Mouse (Mus musculus): Measurements from ENCODE around the gene Coasy. TPM values are rescaled to one million over a fixed set of nuclear protein-coding genes. Genes with fewer than 3 reads are reported as not detected.

The Coasy gene
- 18.1 and 18.4 TPM in 2 replicates for polyA plus RNA-seq (2015; fragmentation: Nextera tagmentation; extraction: Ambion mirVana)

DNA sequence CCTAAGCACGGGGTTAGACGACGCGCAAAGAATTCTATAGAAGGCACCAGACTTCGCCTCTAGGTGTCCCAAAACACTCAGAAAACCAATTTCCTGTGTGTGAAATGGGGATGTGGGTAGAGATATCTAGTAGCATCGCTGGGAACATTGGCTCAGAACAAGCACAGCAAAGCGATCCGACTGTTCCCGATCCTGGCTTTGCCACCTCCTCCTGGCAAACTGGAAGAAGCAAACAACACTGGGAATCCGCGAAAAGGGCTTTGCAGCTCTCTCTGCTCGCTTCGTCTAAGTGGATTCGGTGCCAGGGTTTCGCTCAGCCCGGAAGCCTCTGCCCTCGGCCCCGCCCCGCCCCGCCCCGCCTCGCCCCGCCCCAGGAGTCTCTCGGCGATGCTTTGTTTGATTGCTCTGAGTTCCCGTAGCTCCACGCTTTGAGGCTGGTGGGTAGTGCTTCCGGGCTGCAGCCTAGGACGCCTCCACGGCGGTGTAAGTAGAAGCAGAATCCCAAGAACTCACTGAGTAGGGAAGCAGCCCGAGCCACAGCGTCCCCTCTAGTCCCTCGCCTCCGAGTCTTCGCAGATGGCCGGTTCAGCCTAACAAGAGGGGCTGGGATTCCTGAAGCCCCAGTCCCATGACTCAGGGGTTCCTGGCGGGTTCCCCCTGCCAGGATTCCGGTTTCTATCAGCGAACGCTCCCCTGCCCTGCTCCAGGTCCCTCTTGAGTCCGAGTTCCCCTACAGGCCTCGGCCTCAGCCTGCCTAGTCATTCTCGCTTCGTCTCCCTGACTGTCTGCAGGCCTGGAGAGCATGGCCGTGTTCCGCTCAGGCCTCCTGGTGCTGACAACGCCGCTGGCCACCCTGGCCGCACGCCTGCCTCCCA lies at the start of gene Coasy:
Coasy (plus strand) TSS at position 358 of the 875 bp plus-strand sequence.

DNA sequence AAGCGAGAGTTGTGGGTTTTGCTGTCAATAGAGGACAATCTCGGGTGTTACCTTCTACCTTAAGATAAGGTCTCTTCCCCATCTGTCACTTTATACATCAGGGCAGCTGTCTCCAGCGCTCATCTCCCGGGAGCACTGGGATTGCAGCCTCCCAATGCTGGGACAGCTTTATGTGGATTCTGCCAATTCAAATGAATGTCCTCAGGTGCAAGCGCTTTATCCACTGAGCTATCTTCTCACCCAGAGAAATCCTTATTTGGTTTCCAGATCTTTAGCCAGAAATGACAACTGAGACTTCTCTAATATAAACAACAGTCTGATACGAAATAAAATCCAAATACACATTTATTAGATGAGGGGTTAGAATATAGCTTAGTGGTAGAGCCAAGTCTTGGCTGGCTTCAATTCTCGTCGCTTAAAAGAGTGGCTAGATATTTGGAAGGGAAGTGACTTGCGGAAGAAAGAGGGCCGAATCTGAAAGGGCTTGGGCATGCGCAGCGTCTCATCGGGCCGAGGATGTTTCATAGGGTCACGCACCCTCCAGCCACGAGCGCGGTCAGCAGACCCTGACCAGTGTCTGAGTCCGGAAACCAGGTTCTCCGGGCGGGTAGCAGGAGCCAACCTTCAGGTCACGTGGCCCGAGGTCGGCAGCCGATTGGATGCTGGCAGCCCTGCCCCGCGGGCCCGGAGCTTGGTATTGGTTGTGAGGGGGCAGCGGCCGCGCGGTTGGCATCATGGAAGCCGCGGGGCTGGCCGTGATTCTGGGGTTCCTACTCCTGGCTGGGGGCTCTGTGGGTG lies 12.8 kb upstream of the Coasy start, which contains the start of gene Naglu:
Naglu (plus strand) TSS at position 622 of the 798 bp plus-strand sequence.

DNA sequence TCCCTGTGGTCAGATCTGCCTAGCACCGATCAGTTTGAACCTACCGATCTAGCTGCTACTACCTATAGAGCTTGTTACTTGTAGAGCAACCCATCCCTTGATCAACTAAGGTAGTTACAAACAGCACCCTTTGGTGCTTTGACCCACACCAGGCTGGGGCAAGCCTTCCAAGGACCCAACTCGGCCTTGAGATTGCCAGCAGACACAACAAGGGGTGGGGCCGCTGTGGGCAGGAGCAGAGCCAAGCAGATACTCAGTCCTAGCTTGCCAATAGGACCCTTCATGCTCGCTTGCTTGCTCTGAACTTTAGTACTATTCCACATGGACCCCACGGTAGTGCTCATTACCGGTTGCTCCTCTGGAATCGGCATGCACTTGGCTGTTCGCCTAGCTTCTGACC lies 4.2 kb upstream of the Coasy start, which contains the start of gene Hsd17b1:
Hsd17b1 (plus strand) TSS at position 291 of the 400 bp plus-strand sequence.

DNA sequence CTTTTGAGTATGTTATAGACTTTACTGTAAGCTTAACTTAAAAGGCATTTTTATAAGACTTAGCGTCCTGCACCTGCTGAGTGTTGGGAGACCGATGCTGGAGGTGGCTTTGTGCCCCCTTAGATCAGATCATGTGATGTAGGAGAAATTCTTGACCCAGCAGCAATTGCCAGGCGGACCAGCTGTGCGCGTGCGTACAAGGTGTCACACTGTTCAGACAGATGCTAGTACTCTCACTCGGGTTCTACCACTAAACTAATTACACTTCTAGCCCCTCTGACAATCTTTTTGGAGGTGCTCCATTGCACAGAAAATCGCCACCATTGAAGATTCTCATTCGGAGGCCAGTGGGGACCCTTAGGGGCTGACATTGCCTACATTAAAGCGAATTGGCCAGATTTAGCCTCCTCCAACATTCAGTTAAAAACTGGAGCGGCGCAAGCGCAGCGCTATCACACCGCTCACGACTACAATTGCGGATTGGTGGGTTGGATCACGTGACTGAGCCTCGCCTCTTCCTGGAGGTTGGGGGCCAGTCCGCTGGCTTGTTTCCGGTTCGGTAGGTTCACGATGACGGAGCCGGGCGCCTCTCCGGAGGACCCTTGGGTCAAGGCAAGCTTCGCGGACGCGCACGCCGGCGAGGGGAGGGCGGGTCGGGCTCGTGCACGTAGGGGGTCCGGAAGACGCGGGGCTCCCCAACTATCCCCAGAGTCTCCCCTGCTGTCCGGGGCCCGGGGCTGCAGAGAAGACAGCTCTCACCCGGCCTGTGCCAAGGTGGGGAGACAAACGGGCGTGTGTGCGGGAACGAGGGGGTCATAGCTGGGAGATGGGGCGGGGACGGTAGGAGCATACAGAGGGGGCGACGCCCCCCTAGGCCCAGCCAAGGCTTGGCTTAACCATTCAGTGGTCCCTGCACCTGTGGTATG lies 4.7 kb downstream of the Coasy start, which contains the start of gene Mlx:
Mlx (plus strand) TSS at position 522 of the 926 bp plus-strand sequence.

DNA sequence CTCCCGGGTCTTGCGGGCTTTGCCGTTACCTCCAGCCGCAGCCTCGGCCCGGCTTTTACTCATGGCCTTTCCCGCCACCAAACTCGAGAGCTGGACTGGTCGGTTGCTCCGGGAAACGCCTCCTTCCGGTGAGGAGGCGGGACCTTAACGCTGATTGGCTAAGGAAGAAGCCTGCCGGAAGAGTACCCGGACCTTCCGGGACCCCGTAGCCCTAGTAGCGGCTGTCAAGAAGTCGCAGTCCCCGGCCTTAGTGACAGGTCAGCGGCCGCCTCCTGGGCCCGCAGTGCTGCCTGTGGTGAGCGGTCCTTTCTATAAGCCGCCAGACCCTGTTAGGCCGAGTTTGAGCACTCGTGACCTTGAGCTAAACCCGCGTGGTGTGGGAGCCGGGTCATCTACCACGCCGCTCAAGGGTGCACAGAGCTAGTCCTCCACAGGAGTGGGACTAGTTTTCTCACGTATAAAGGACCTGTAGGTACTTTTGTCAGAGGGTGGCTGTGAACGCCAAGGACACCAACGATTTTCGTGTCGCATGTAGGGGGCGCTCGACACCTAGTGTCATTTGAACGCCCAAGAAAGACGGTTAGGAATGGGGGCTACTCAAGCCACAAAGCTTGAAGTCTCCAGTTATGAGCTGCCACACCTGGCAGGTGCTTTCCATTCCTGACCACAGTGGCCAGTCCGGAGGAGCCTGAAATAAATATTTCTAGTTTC lies 13.1 kb downstream of the Coasy start, which contains the start of gene Psmc3ip:
Psmc3ip (minus strand) TSS at position 123 of the 711 bp plus-strand sequence.

DNA sequence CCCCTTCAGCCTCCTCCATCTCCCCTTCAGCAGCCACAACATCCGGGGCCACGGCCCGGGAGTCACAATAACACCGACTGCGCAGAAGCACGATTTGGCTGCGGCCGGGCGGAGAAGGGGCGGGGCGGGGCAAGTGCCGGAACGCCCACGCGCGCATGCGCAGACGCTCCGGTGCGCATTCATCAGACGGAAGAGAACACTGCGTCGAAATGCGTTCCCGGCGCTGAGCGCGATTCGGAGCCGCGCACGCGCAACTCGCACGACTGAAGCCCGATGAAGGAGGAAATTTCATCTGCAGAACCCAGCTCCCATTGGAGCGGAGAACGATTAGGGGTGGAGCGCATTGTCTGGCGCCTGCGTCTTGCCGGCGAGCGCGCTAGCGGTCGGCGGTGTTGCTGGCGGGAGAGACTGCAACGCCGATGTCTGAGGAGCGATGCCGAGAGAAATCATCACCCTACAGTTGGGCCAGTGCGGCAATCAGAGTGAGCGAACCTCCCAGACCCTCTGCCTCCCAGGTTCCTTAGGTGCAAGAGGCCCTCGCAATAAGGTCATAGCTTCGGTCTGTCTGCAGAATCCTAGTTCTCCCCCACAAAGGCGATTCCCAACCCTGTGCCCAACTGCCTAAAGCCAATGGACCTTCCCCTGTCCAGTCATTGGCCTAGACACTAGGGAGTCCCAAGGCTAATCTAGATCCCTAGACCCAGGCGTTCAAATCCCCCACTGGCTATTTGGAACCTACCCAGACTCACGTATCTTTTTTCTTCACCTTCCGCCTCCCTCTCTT lies 37.6 kb downstream of the Coasy start, which contains the start of the genes Retreg3 and Tubg1:
Retreg3 (minus strand) TSS at position 133 of the 784 bp plus-strand sequence.
Tubg1 (plus strand) TSS at position 178 of the 784 bp plus-strand sequence.

Other genes with a start within 250 kb of the Coasy start
- gene Stat5b, start 231.8 kb upstream of the Coasy start, polyA plus RNA-seq (2015; fragmentation: Nextera tagmentation; extraction: Ambion mirVana), result 12.8 and 15.7 TPM in 2 replicates
- gene Stat5a, start 223.2 kb upstream of the Coasy start, polyA plus RNA-seq (2015; fragmentation: Nextera tagmentation; extraction: Ambion mirVana), result 3.7 and 4.5 TPM in 2 replicates
- gene Stat3, start 143.0 kb upstream of the Coasy start, polyA plus RNA-seq (2015; fragmentation: Nextera tagmentation; extraction: Ambion mirVana), result 90.7 and 115 TPM in 2 replicates
- 779 and 981 TPM in 2 replicates for gene Cavin1, start 111.7 kb upstream of the Coasy start, polyA plus RNA-seq (2015; fragmentation: Nextera tagmentation; extraction: Ambion mirVana)
- gene Atp6v0a1, start 73.1 kb upstream of the Coasy start, polyA plus RNA-seq (2015; fragmentation: Nextera tagmentation; extraction: Ambion mirVana), result 51.3 and 56.7 TPM in 2 replicates
- 16.3 and 19.0 TPM in 2 replicates for gene Naglu, start 12.6 kb upstream of the Coasy start, polyA plus RNA-seq (2015; fragmentation: Nextera tagmentation; extraction: Ambion mirVana)
- gene Hsd17b1, start 4.2 kb upstream of the Coasy start, polyA plus RNA-seq (2015; fragmentation: Nextera tagmentation; extraction: Ambion mirVana), result 0.16 TPM in 1 of 2 replicates, not detected in the other
- 21.3 and 26.0 TPM in 2 replicates for gene Mlx, start 4.7 kb downstream of the Coasy start, polyA plus RNA-seq (2015; fragmentation: Nextera tagmentation; extraction: Ambion mirVana)
- gene Psmc3ip, start 12.9 kb downstream of the Coasy start, polyA plus RNA-seq (2015; fragmentation: Nextera tagmentation; extraction: Ambion mirVana), result 9.1 and 9.5 TPM in 2 replicates
- gene Retreg3, start 37.3 kb downstream of the Coasy start, polyA plus RNA-seq (2015; fragmentation: Nextera tagmentation; extraction: Ambion mirVana), result 16.2 TPM in 2 replicates
- 29.7 and 31.9 TPM in 2 replicates for gene Tubg1, start 37.4 kb downstream of the Coasy start, polyA plus RNA-seq (2015; fragmentation: Nextera tagmentation; extraction: Ambion mirVana)
- 3.0 and 3.1 TPM in 2 replicates for gene Tubg2, start 73.3 kb downstream of the Coasy start, polyA plus RNA-seq (2015; fragmentation: Nextera tagmentation; extraction: Ambion mirVana)
- gene Cntnap1, start 88.0 kb downstream of the Coasy start, polyA plus RNA-seq (2015; fragmentation: Nextera tagmentation; extraction: Ambion mirVana), result 1.3 TPM in 2 replicates
- gene Plekhh3, start 88.8 kb downstream of the Coasy start, polyA plus RNA-seq (2015; fragmentation: Nextera tagmentation; extraction: Ambion mirVana), result 14.0 and 14.4 TPM in 2 replicates
- gene Ccr10, start 92.9 kb downstream of the Coasy start, polyA plus RNA-seq (2015; fragmentation: Nextera tagmentation; extraction: Ambion mirVana), result 0.14 and 0.24 TPM in 2 replicates
- 10.8 and 11.8 TPM in 2 replicates for gene Ezh1, start 143.9 kb downstream of the Coasy start, polyA plus RNA-seq (2015; fragmentation: Nextera tagmentation; extraction: Ambion mirVana)
- gene Ramp2, start 163.5 kb downstream of the Coasy start, polyA plus RNA-seq (2015; fragmentation: Nextera tagmentation; extraction: Ambion mirVana), result 49.3 and 59.1 TPM in 2 replicates
- gene Vps25, start 171.1 kb downstream of the Coasy start, polyA plus RNA-seq (2015; fragmentation: Nextera tagmentation; extraction: Ambion mirVana), result 102 and 109 TPM in 2 replicates
- gene Wnk4, start 178.0 kb downstream of the Coasy start, polyA plus RNA-seq (2015; fragmentation: Nextera tagmentation; extraction: Ambion mirVana), result 1.3 and 2.3 TPM in 2 replicates
- gene Cntd1, start 196.4 kb downstream of the Coasy start, polyA plus RNA-seq (2015; fragmentation: Nextera tagmentation; extraction: Ambion mirVana), result 0.35 and 0.41 TPM in 2 replicates
- 170 and 173 TPM in 2 replicates for gene Coa3, start 196.5 kb downstream of the Coasy start, polyA plus RNA-seq (2015; fragmentation: Nextera tagmentation; extraction: Ambion mirVana)
- gene Becn1, start 219.7 kb downstream of the Coasy start, polyA plus RNA-seq (2015; fragmentation: Nextera tagmentation; extraction: Ambion mirVana), result 107 and 110 TPM in 2 replicates
- 61.2 and 66.0 TPM in 2 replicates for gene Psme3, start 233.6 kb downstream of the Coasy start, polyA plus RNA-seq (2015; fragmentation: Nextera tagmentation; extraction: Ambion mirVana)
- 0.31 and 0.41 TPM in 2 replicates for gene Aoc2, start 242.5 kb downstream of the Coasy start, polyA plus RNA-seq (2015; fragmentation: Nextera tagmentation; extraction: Ambion mirVana)
- gene Aoc3, start 248.0 kb downstream of the Coasy start, polyA plus RNA-seq (2015; fragmentation: Nextera tagmentation; extraction: Ambion mirVana), result 16.2 and 16.9 TPM in 2 replicates